Mouse (Mus musculus): ENCODE data around the gene Nxpe3. TPM values are rescaled to one million over a fixed set of nuclear protein-coding genes. Genes with fewer than 3 reads are reported as not detected.
"Not testable (repeated sequence)": the region's sequence is repeated elsewhere in the genome, so short reads cannot be mapped to it uniquely, and the experiment has no call there.

The Nxpe3 gene
- polyA plus RNA-seq, 1 experiment = 3.2 TPM

DNA sequence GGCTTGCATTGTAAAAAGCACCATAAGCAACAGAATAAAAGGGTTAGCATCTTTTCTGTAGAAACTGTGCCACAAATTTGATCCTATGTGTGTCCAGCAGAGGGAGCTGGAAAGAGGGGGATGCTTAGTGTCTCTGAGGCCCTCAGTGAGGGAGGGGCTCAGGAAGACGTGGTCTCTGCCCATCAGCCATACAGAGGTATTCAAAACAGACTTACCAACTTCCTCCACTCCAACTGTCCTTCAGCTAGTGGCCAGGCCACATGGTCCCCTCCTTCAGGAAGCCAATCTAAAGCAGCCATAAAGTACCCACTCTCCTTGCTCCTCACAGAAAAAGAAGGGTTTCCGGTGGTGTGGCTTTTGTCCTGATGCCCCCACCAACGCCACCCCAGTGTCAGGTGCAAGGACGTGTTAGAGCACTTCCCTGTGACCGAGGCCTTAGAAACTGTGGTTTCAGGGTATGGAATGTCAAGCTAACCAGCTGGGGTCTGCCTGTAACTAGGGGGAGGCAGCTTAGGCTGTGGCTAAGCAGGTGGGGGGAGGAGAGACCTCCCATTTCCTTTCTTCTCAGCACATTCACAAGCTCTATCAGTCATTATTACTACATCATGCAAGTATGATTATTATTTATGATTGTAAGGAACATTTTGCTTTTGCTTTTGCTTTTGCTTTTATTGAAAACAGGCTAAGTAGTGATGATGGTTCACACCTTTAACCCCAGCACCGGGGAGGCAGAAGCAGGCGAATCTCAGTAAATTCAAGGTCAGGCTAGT, 7.1 kb downstream of the Nxpe3 start:
- Histone ChIP-seq H3K27ac (ENCODE audit: control insufficient read depth, insufficient read depth, low read depth, low read length, poor library complexity) (peak overlapping the region; percentile 21), H3K4me1 (ENCODE audit: control insufficient read depth, insufficient read depth, low read length) (peaks cover 6% of the 10 kb centered on the region; the same call in 1 of the 2 replicates), H3K4me3 (replicated peaks; ENCODE audit: control insufficient read depth, low read depth, low read length) (no peak overlapping the region)
- WGBS = 16% methylated on average over 7 of the region's 7 CpGs
- TF ChIP-seq POLR2A (IDR thresholded peaks at IDR 0.05; ENCODE audit: borderline replicate concordance, control insufficient read depth, low read depth, low read length) (no peak), CTCF (IDR thresholded peaks at IDR 0.05; ENCODE audit: control insufficient read depth, insufficient read depth, low read length) (peak; percentile 41; the same call in 1 of the 2 replicates)

DNA sequence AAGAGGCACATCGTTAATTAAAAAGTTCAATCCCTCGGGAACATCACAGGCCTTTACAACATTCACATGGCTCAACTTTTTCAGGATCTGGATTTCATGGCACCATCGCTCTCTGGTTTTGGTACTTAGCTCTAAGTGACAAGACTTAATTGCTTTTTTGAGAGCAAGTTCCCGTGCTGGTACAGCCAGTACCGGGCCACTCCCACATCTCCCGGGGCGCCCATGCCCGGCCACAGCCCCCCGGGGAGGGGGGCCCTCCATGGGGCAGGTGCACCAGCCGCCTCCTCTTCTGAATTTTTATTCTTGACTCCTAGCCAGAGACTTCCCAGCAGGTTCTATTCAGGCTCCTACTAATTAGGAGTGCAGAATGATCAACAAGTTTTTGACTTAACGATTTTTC, 10.8 kb downstream of the Nxpe3 start:
- 84% methylated on average over 11 of the region's 11 CpGs for WGBS
- TF ChIP-seq CTCF (IDR thresholded peaks at IDR 0.05; ENCODE audit: control insufficient read depth, insufficient read depth, low read length) (no peak), POLR2A (IDR thresholded peaks at IDR 0.05; ENCODE audit: borderline replicate concordance, control insufficient read depth, low read depth, low read length) (no peak)
- no peak overlapping the region for H3K4me3 ChIP-seq (replicated peaks; ENCODE audit: control insufficient read depth, low read depth, low read length)
- peaks cover 3% of the 10 kb centered on the region; the same call in 1 of the 2 replicates for H3K4me1 ChIP-seq (ENCODE audit: control insufficient read depth, insufficient read depth, low read length)
- H3K27ac ChIP-seq (ENCODE audit: control insufficient read depth, insufficient read depth, low read depth, low read length, poor library complexity) = no peak overlapping the region

DNA sequence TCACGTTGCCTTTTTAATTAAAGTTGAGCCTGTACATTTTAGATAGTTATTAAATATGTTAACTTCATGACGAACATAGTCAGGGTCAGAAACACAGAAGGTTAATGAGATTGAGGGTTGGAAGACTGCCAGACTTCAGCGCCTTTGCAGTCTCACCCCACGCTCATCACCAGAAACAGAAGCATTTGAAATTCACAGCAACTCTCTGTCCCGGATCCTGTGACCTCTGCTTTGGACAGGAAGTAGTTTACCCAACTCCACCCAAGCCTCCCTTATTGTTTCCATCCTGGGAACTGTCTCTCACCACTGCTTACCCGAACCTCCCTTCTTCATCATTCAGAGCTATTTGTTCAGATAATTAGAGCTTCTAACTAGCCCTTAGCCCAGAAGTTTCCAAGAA, 19.1 kb downstream of the Nxpe3 start:
- WGBS = 44% methylated on average over 6 of the region's 6 CpGs

DNA sequence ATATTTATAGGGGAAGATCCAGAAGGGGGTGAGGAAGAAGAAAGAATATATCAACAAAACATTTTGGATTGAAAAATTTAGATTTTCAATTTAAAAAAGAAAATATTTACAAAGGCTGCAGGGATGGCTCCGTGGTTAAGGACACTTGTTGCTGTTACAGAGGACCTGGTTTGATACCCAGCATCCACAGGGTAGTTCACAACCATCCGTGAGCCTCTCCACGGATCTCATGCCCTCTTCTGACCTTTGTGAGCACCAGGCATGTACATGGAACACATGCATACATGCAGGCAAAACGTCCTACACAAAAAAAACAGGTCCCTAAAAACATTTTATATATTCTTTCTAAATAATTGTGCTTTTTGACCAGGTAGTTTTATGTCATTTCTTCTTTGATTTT, 31.3 kb downstream of the Nxpe3 start:
- H3K4me3 ChIP-seq (replicated peaks; ENCODE audit: control insufficient read depth, low read depth, low read length) = no peak overlapping the region
- WGBS = 67% methylated on average over 4 of the region's 4 CpGs
- TF ChIP-seq POLR2A (IDR thresholded peaks at IDR 0.05; ENCODE audit: borderline replicate concordance, control insufficient read depth, low read depth, low read length) = no peak
- no peak for TF ChIP-seq CTCF (IDR thresholded peaks at IDR 0.05; ENCODE audit: control insufficient read depth, insufficient read depth, low read length)
- H3K27ac ChIP-seq (ENCODE audit: control insufficient read depth, insufficient read depth, low read depth, low read length, poor library complexity) = no peak overlapping the region
- H3K4me1 ChIP-seq (ENCODE audit: control insufficient read depth, insufficient read depth, low read length) = no peaks in the 10 kb centered on the region

More for the DNA sequence above, 19.1 kb downstream of the Nxpe3 start:
- Histone ChIP-seq H3K27ac (ENCODE audit: control insufficient read depth, insufficient read depth, low read depth, low read length, poor library complexity) (no peak overlapping the region), H3K4me1 (ENCODE audit: control insufficient read depth, insufficient read depth, low read length) (no peaks in the 10 kb centered on the region; the same call in 1 of the 2 replicates), H3K4me3 (replicated peaks; ENCODE audit: control insufficient read depth, low read depth, low read length) (no peak overlapping the region)
- TF ChIP-seq POLR2A (IDR thresholded peaks at IDR 0.05; ENCODE audit: borderline replicate concordance, control insufficient read depth, low read depth, low read length) = no peak
- TF ChIP-seq CTCF (IDR thresholded peaks at IDR 0.05; ENCODE audit: control insufficient read depth, insufficient read depth, low read length) = no peak

DNA sequence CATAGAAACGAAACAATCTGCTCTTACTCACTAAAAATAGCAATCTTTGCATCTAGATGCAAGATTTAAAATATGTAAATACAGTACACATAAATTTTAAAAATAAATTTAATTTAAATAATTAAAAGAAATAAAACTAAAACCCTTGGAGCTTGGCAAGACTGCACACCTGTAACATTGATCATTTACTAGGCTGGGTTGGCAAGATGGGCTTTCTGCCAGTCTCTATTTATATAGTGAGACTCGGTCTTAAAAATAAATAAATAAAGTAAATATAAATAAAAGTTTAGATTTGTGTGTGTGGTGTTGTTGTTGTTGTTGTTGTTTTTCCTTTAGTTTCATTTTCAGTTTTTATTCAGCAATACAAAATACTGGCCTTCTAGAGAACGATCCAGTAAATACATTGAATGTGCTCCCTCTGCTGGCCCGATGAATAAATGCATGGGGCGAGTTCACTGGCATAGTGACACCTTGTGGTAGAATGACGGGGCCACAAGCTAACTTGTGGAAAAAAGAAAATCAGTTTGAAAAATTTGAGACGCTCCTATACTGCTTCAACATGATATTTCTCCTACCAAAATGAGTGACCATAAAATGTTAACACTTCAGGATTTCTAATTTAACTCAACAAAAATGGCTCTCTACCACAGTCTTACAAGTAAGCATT, 31.8 kb downstream of the Nxpe3 start:
- 19% methylated on average over 7 of the region's 7 CpGs for WGBS
- Histone ChIP-seq H3K4me3 (replicated peaks; ENCODE audit: control insufficient read depth, low read depth, low read length) (no peak overlapping the region), H3K27ac (ENCODE audit: control insufficient read depth, insufficient read depth, low read depth, low read length, poor library complexity) (no peak overlapping the region), H3K4me1 (ENCODE audit: control insufficient read depth, insufficient read depth, low read length) (no peaks in the 10 kb centered on the region)
- TF ChIP-seq POLR2A (IDR thresholded peaks at IDR 0.05; ENCODE audit: borderline replicate concordance, control insufficient read depth, low read depth, low read length) (no peak), CTCF (IDR thresholded peaks at IDR 0.05; ENCODE audit: control insufficient read depth, insufficient read depth, low read length) (peak; percentile 92)

DNA sequence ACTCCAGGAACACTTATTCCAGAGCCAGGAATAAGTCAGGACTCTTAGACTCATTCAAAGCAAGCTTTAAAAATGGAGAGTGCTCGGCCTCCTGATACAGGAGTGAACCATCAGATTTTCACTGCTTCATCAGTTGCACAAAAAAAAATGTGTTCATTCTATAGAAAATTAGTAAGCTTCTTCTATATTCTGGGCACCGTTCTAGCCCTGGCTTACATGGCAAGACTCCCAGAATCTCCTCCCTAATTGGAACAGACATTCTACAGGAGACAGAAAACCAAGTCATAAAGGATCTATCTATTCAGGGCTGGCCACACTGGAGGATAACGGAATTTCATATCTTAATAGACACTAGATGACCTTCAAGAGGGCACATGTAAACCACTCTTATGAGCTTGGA, 34.0 kb downstream of the Nxpe3 start:
- no peak overlapping the region for H3K4me3 ChIP-seq (replicated peaks; ENCODE audit: control insufficient read depth, low read depth, low read length)
- no peaks in the 10 kb centered on the region for H3K4me1 ChIP-seq (ENCODE audit: control insufficient read depth, insufficient read depth, low read length)
- no peak for TF ChIP-seq POLR2A (IDR thresholded peaks at IDR 0.05; ENCODE audit: borderline replicate concordance, control insufficient read depth, low read depth, low read length)
- no peak for TF ChIP-seq CTCF (IDR thresholded peaks at IDR 0.05; ENCODE audit: control insufficient read depth, insufficient read depth, low read length)
- WGBS = 85% methylated on average over 3 of the region's 3 CpGs
- no peak overlapping the region for H3K27ac ChIP-seq (ENCODE audit: control insufficient read depth, insufficient read depth, low read depth, low read length, poor library complexity)

DNA sequence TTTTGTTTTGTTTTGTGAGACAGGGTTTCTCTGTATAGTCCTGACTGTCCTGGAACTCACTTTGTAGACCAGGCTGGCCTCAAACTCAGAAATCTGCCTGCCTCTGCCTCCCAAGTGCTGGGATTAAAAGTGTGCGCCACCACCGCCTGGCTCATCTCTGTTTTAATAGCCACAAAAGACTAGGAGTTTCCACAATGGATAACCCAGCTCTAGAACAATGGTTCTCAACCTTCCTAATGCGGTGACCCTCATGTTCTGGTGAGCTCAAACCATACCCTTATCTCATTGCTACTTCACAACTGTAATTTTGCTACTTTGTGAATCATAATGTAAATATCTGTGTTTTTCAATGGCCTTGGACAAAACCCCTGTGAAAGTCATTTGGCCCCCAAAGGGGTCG, 35.7 kb downstream of the Nxpe3 start:
- H3K4me3 ChIP-seq (replicated peaks; ENCODE audit: control insufficient read depth, low read depth, low read length); H3K27ac ChIP-seq (ENCODE audit: control insufficient read depth, insufficient read depth, low read depth, low read length, poor library complexity); H3K4me1 ChIP-seq (ENCODE audit: control insufficient read depth, insufficient read depth, low read length): not testable (repeated sequence)
- 88% methylated on average over 4 of the region's 4 CpGs for WGBS

DNA sequence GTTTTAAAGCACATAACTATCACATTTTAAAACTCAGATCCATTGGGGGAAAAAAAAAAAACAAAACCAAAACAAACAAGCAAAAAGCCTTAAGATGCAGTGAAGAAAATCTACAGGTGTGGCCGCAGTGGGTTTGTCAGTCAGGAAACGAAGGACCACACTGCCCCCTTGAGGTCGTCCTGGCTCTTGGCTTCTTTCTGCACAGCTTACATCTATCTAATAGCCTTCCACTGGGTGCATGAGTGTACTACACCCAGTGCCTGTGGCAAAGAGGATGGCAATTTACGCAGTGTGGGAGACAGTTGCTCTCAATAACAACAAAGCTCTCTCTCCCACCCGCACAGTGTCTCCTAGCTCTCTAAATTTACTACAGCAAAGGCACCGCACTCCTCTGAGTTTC, 36.6 kb downstream of the Nxpe3 start:
- WGBS = 71% methylated on average over 6 of the region's 6 CpGs
- TF ChIP-seq POLR2A (IDR thresholded peaks at IDR 0.05; ENCODE audit: borderline replicate concordance, control insufficient read depth, low read depth, low read length) = no peak
- TF ChIP-seq CTCF (IDR thresholded peaks at IDR 0.05; ENCODE audit: control insufficient read depth, insufficient read depth, low read length) = peak; percentile 87
- no peak overlapping the region for H3K27ac ChIP-seq (ENCODE audit: control insufficient read depth, insufficient read depth, low read depth, low read length, poor library complexity)
- no peak overlapping the region for H3K4me3 ChIP-seq (replicated peaks; ENCODE audit: control insufficient read depth, low read depth, low read length)
- peaks cover 1% of the 10 kb centered on the region; the same call in 1 of the 2 replicates for H3K4me1 ChIP-seq (ENCODE audit: control insufficient read depth, insufficient read depth, low read length)

Data from bone marrow, adult 2 months (tissue).